Mouse (Mus musculus) gastrocnemius, postnatal 4 days (tissue): ENCODE measurements around the gene Cacna2d1. TPM values are rescaled to one million over a fixed set of nuclear protein-coding genes. Genes with fewer than 3 reads are reported as not detected.
A peak's percentile ranks its signal among the peaks of the same experiment; 100 is the strongest.

ENCODE experiments used
- DNase-seq, 2 experiments: peaks; one replicate each; pipeline ENCODE4 v3.0.0; 2021 to 2022; ENCODE audit warnings: low spot score in 2 of 2, mixed read lengths in 2 of 2
- long read RNA-seq, 2 experiments: library from polyadenylated mRNA; stranded (forward); transcript quantifications; one replicate each; pipeline ENCODE4 v2.0.0; 2021
- total RNA-seq, 2 experiments: library from RNA; stranded (reverse); gene quantifications; 2 replicates each; pipeline ENCODE4 v1.2.3; 2021

The Cacna2d1 gene
- 100 to 1,000 TPM; 199 to 207 TPM for total RNA-seq
- long read RNA-seq, experiment 1, full-length matches to known transcripts = 19 of 62 reads
- long read RNA-seq, experiment 1, partial matches to known transcripts = 29 of 62 reads
- long read RNA-seq, experiment 1, other reads (novel, unspliced or antisense) = 14 of 62 reads
- long read RNA-seq, experiment 2, full-length matches to known transcripts = 22 of 73 reads
- long read RNA-seq, experiment 2, partial matches to known transcripts = 35 of 73 reads
- long read RNA-seq, experiment 2, other reads (novel, unspliced or antisense) = 16 of 73 reads

DNA sequence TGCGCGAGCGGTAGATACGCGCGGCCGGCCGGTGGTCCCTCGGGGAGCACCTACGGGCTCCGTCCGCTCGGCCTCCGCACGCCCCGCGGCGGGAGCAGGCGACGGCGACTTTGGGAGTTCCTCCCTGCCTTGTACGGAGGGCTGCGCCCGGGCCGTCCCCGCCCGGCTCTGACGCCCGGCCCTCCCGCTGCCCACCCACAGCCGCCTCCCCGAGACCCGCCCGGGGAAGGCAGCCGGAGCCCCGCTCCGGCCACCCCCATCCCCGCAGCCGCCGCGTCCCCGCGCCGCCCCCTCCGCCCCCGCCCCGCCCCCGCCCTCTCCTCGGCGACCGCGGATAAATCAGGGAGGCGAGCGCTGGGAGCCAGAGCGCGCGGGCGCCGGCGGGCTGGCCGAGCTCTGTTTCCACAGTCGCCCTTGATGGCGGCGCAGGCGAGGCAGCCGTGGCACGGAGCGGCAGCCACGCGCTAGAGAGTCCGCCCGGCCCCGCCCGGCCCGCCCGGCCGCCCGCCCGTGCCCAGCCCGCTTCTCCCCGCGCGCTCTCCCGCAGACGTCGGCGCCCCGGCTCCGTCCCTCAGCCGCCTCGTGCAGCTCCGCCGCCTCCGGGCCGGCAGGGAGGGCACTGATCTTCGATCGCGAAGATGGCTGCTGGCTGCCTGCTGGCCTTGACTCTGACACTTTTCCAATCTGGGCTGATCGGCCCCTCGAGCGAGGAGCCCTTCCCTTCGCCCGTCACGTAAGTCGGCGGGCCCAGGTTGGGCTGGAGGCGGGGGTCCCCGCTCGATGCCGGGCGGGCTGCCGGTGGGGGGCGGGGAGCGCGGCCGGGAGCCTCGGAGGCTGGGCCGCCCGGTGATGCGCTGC lies at the start of gene Cacna2d1:
Cacna2d1 (plus strand) TSS at position 316 of the 858 bp plus-strand sequence.
- peak; percentile 57 to 71 for DNase-seq

DNA sequence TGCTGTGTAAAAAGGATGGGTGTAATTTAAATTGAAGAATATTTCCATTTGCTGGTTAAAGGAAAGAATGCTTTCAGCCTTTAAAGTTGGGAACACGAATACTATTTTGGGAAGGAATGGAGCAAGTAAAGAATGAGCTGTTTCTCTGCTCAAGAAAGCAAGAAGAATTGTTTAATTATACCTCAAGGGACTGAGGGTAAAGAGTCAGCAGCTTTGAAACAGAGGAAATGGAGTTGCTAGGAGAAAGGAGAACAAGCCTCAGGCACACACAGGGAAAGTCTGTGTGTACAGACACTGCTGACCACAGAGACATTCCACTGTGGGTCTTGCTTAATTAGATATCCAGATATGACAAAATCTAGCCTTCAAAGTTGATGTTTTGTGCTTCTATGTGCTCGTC lies 39.4 kb upstream of the Cacna2d1 start:
- no peak for DNase-seq

DNA sequence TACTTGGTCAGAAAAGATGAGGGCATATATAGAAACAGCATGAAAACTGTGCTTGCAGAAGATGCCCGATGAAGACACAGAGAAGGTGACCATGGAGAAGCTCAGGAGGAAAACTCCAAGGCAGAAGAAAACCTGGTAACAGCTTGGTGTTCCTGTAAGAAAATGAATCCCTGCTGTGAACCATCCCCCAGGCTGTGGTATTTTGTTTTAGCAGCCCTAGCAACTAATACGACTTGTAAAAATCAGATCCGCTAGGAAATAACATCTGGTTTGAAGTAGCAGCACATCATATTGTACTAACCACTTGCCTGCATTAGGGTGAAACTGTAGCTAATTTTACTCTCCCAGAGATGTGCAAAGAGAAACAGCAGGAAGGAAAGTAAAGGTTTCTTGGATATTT lies 37.8 kb upstream of the Cacna2d1 start:
- DNase-seq = no peak

DNA sequence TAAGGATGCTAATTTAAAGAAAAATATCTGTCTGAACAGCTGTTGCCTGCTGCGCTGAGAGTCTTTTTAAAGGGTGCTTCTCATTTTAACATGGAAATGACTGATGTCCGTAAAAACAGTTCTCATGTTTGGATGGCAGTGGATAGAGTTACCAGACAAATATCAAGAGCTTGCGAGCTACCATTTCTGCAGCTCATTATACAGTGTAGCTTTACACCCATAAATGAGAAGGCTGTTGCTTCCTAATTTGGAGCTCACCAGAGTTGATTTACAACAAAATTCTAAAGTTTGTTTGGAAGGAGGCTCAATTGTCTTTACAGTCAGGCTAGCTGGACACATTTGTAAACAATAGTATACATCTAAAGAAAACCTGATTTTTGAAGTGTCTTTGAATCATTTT lies 28.0 kb upstream of the Cacna2d1 start:
- DNase-seq = no peak

DNA sequence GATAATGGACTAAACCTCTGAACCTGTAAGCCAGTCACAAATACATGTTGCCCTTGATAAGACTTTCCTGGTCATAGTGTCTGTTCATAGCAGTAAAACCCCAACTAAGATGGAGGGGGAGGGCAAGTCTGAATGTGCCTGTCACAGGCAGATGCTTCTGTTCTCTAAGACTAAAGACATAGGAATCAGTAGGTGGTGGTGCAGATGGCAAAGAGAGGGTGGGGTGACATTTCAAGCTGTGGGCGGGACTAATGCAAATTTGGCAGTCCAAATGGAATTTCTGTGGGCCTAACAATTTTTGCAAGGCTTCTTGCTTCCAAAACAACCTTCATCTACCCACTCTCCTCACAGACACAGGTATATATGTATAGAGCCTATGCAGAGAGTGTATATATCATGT lies 19.6 kb upstream of the Cacna2d1 start:
- DNase-seq = no peak

DNA sequence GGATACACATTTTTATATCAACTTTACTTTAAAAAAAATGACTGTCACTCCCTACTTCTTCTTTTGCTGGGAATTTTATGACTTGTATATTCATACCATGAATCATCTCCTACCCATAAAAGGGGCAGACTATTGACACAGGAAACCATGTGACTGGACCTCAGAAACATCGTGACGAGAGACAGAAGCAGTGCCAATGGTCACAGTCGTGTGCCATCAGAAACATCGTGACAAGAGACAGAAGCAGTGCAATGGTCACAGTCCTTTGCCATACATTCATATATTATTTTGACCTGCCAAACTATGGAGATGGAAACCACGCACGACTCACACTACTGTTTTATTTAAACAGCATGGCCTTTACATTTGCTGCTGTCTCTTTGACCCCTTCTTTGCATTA lies 6.0 kb upstream of the Cacna2d1 start:
- DNase-seq = no peak

DNA sequence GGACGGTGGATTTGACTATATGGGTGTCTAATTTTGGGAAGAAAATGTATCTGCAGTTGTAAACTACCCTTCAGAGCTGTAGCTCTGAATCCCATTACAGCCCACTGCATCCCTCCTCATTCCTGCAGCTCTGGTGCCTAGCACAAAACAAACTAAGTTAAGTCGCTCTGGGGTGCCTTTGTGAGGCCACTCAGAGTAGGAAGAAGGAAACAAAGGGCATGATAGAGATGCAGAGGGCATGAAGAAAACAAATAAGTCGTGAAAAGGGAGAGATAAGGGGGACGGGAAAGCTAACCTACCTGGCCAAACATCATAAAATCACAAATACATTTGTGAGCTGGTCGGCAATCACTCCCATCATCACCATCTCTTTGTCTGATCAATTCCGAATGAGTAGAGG lies 1.5 kb upstream of the Cacna2d1 start:
- DNase-seq = no peak

DNA sequence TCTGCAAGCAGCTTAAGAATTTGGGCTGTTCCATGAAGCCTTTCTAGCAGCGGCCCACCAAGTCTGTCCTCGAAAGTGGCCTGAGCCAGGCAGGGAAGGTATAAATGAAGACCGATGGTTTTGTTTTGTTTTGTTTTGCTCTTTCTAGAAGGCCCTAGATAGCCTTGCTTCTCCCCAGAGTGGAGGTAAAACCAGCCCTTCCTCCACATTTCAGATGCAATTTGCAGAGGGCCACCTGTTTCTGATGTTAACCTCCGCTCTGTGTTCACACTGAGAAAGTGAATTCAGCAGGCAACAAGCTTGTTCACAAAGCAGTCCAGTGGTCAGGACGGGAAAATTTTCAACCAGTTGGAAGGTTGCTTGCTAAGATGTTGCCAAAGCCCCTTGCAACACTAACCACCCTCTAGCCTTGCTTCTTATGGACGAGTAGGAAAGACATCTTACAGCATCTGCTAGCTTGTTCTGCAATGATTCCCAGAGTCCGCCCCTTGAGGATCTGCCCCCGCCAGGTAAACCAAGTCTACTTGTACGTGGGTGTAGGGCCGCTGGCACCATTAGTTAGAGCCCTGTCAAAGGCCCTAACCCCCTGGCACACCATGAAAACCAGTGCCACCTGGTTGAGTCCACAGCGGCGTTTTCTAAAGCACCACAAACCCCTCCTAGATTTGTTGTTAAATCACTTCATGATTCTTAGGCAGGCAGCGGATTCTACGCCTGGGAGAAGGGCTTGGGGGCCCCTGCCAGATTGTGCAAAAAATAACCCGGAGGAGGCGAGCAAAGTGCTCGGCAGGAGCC lies 713 bp upstream of the Cacna2d1 start:
- DNase-seq = no peak

DNA sequence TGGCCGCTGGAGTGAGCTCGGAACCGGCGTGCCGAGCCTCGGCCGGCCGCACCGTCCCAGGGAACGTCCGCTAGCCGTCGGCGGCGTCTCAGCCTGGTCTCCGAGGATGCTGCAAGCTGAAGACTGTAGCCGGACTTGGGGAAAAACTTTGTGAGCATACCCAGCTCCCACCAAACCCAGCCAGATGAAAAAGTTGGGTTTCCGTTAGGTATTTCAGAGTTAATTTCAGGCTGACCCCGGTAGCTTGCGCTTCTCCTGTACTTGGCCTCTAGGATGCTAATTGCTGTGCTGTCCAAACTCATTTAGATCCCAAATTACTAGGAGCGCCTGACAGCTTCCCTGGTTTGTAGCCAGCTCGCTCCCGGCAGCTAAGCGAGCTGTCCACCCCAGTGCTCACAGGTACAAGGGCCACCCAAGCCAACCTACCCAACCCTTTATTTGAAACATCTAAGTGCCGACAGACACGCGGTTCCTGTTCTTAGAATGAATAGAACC lies 790 bp downstream of the Cacna2d1 start:
- DNase-seq = no peak

DNA sequence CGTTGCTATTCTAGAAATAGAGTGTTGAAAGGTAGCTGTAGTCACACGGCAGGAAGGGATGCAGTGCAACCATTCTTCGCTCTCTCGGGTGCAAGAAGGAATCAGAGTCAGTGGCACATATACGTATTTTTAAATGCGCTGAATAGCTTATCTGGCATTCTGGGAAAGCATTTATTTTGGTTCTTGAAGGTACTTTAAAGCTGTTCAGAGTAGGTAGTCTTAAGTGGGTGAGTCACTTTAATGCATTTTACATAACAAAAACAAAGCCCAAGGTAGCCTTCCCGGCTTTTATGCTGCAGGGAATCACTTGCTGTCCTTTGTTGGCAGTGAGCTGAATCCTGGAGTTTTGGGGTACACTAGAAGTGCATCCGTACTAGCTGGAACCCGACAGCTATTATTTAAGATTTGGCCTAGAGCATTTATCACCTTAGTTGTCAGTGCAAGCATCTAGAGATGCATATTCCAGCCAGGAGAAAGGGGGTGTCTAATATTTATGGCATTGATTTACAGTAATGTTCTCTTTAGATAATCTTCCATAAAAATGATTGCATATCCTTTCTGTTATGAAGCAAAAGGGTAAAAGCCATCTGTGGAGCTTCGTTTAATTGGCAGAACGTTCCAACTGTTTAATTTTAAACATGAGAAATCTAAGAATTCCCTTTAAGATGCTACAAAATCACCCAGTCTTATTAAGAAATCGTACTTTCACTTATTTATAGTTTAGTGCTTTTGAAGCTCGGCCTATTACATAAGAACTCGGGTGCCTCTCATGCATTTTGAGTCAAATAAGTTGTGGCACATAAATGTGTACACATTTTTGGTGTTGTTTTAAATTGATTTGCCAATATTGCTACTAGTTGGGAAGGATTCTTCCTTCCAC lies 1.6 kb downstream of the Cacna2d1 start:
- DNase-seq = no peak

DNA sequence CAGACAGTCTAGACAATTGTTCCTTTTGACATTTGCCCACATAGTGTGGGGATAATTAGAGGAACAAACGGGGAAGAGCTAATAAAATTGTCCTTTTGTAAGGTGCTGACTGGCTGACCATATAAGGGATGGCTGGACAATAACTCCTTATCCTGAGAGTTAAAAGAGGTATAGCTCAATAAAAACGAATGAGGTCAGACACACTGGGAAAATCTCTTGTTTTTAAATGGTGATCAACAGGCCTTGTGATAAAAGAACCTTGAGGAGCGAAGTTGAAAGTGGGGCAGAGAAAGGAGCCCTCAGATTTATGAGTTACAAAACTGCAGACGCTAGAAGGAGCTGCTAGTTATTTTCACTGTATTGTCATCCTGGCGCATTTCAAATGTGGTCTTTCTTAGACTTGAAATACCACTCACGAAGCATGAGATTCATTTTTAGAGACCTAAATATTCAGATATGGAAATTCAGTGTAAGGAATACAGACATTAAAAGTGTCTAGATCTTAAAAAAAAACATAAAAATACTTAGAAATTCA lies 6.8 kb downstream of the Cacna2d1 start:
- DNase-seq = no peak

DNA sequence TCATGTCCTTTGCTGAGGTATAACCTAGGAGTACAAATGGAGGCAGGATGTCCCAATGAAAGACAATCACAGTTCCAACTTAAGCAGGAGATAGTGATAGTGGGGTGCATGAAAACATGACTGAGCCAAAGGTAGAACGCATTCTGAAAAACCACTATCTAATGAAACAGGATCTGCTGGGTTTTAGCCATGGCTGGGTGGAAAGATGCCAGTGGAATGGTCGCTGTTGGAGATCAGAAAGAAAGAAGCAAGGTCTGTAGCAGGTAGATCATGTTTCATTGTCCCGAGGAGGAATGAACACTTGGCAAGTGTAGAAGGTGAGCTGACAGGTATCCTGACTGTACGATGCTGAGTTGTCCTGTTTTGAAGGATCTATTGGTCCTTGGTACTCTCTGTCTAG lies 7.6 kb downstream of the Cacna2d1 start:
- no peak for DNase-seq

DNA sequence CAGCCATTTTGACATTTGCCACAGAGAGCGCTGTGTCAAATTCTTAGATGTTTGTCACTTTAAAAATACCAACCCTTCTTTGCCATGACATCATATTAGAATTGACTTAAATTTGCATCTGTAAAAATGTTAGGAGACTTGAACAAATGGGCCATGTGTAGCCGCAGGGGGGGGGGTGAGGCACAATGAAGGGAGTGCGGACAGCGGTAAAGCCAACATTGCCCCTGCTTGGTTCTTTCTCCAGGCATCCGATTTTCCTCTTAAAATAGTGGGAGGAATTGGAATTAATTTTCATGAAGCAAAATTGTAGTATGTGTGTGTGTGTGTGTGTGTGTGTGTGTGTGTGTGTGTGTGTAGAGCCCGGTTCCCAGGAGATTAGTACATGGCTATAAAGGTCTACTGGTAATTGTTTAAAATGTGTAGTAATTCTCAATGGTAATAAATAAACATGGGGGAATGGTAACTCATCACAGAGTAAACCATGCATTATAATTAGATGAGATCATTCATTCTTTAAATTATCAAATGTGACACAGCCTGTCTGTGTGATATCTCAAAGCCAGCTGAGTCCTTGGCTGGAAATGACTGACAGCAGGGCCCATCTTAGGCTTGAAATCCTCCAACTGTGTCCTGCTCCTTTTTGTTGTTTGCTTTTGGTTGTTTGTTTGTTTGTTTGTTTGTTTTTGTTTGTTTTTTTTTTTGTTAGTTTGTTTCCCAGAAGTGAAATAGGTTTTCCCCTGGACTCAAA lies 14.0 kb downstream of the Cacna2d1 start:
- DNase-seq = no peak

DNA sequence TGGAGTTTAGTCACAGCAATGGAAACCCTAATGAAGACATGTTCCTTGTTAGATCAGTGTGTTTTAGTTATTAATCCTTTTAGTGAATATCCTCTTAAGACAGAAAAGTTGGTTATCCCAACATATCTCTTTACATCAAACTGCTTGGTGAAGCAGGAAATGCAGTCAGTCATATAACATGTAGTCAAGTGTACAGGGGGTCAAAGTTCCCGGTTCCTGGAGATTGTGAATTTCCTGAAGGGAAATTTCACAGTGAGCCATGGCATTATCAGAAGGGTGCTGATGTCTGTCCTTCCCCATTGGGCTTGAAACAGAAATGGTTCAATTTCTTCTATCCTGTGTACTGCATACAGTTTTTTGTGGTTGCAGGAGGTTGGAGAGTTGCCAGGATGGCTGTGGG lies 25.3 kb downstream of the Cacna2d1 start:
- no peak for DNase-seq

DNA sequence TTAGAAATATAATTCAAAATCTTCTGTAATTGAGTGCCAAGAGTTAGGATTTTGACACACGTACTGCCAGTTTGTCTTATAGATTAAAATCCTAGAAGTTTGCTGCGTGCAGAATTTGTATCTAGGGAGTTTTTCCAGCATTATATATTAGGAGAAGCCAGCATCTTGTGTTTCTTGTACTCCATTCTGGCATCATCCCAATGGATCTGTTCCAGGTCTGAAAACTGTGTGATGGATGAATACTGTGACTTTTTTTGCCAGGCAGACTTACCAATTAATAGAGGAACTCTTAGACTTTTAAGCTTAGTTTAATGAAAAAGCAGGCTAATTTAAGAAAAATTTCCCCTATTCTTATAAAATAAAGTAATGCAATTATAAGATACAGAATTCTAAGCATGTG lies 27.4 kb downstream of the Cacna2d1 start:
- no peak for DNase-seq

DNA sequence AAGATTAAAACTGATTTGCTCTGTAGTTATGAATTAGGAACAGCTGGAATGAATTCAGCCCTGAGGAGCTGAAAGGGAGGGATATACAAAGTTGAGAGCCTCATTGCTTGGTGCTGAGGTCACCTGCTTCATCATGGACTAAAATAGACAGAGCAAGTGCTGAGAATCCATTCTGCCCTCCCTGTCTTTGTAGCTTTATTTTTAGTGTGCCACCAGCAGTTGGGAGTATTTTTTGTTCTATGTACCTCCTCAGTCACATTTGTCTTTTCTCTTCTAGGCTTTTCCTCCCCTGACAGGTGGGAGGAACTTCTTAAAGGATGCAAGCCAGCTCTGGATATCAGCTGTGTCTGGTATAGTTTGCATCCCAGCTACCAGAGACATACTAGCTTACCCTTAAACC lies 32.4 kb downstream of the Cacna2d1 start:
- no peak for DNase-seq

DNA sequence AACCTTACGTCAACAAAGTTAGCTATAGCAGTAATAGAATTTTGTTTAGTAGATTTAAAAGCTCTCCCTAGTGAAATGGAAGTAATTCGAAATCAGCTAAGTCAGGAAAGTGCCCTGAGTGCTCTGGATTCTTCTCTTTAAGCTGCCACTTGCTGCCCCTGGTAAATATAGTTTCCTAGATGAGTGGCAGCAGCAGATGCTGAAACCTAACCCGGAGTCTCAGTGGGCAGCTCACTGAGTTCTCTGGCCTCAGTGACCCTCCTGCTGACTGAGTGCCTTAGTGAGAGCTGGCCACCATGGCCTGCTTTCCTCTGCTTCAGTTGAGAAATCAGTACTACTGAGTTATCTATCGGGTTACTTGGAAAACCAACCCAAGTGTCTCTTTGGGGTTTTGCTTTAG lies 37.3 kb downstream of the Cacna2d1 start:
- DNase-seq = peak; percentile 23 to 52

DNA sequence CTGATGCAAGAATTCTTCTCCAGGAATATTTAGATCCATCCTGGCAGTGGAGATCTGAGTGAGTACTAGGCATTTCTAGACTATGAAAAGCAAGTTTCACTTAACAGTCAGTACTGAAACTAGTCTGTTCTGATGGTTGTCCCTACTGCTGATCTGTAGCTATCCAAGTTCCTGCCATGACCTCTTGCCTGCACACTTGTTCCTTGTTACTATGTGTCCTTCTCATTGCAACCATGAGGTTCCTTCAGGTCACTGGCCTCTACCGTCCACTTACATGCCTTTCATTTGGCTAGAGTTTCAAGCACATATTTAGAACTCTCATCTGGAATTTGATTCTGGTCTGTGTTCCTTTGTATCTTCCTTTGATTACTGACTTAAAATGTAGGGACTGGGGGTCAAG lies 37.9 kb downstream of the Cacna2d1 start:
- no peak for DNase-seq

DNA sequence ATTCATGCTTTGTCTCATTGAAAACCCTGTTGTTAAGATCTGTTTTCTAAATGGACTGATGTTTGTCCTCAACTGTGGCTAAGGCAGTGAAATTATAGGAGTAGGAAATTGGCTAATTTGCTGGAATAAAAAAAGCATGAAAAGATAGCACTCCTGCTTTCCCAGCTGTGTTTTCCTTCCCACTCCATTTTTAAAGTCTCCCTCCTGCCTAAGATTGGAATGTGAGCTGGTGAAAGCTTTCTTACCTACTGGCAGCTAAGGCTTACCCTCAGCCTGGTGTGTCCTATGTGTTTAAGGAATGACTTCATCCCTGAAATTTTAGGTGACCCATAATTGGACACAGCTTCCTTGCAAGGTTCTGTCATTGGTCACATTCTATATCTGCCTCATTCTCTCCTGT lies 40.2 kb downstream of the Cacna2d1 start:
- no peak for DNase-seq

DNA sequence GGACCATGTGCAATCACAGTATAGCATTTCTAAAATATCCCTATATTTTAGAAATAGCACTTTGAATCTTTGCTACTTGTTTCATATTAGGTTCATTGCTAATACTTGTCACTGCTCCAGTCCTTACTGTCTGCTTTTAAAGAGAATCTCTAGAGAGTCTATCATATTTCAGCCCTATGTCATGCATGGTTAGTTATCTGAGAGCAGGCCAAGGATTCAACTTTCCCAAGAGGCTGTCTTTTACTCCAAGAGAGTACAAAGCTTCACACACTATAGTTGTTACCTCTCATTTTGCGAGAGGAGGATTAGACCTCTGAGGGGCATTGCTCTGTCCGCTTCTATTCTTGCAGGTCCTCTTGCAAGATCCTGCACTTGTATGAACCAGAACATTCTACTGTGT lies 44.7 kb downstream of the Cacna2d1 start:
- DNase-seq = no peak
